ENCODE assay signal across 7 mouse cellular contexts in the genomic region with DNA sequence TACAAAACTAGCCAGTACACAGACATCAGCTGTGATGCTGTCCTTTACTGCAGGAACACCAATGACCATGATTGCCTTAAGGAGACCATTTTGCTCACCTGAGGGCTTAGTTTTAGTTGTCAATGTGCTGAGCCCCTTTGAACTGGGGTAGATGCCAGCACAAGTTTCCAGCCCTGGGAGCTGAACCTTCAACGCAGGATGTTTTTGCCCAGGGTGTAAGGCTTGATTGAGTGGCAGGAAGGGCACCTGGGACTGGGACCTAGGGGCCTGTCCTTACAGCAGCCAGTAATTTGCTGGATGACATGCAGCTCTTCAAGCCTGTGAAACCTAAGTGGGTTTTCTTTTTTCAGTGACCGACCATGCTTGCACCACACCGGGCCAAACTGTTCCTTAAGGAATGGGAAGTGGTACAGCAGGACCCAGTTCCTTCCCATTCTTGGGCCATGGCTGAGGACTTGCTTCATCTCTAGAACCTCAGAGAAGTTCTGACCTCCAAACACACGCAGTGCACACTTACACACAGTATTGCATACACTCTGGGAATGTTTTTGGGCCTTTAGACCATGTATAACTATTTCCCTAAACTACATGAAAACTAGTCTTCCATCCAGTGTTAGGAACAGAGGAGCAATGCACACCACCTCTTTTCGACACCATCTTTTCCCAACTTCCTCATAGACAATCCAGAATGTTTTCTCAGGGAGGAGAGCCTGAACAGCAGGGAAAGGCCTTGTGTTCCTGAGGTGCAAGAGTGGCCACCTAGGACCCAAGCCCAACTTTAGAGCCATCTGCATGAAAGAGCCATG. TPM values are rescaled to one million over a fixed set of nuclear protein-coding genes. Genes with fewer than 3 reads are reported as not detected.
DNase-seq lines count a peak whose midpoint lies in the region; ATAC-seq and TF ChIP-seq lines count a peak whose summit lies in the region.

No protein-coding gene starts in this region.

- TF ChIP-seq CTCF in liver, adult 2 months (IDR thresholded peaks at IDR 0.05; ENCODE audit: low read depth, low read length): no peak

- H3K36me3 ChIP-seq in embryonic facial prominence, embryonic 10.5 days (replicated peaks): peaks cover 54% of the 10 kb centered on the region
- peaks cover 55% of the 10 kb centered on the region for H3K36me3 ChIP-seq in hindbrain, embryonic 10.5 days
- H3K36me3 ChIP-seq in liver, adult 2 months (ENCODE audit: control insufficient read depth, insufficient read depth, low read length): peaks cover 39% of the 10 kb centered on the region
- peaks cover 41% of the 10 kb centered on the region for H3K36me3 ChIP-seq in neural tube, embryonic 12.5 days

- WGBS in embryonic facial prominence, embryonic 10.5 days: 46% methylated on average over 5 of the region's 5 CpGs
- WGBS in hindbrain, embryonic 10.5 days: 45% methylated on average over 5 of the region's 5 CpGs
- WGBS in liver, adult 2 months: 23% methylated on average over 5 of the region's 5 CpGs
- WGBS in neural tube, embryonic 12.5 days: 43% methylated on average over 5 of the region's 5 CpGs

- H3K27me3 ChIP-seq in embryonic facial prominence, embryonic 10.5 days (replicated peaks; ENCODE audit: low read depth, poor library complexity, severe bottlenecking): no peaks in the 10 kb centered on the region
- H3K27me3 ChIP-seq in hindbrain, embryonic 10.5 days (ENCODE audit: insufficient read depth, poor library complexity, severe bottlenecking): no peaks in the 10 kb centered on the region
- H3K27me3 ChIP-seq in liver, adult 2 months (ENCODE audit: control insufficient read depth, insufficient read depth, low read length): no peaks in the 10 kb centered on the region
- H3K27me3 ChIP-seq in neural tube, embryonic 12.5 days (replicated peaks): no peaks in the 10 kb centered on the region

- no peak overlapping the region for H3K9ac ChIP-seq in liver, adult 2 months (ENCODE audit: low read depth, low read length)
- H3K9ac ChIP-seq in neural tube, embryonic 12.5 days: 0 out of 2 replicates have a peak overlapping the region, but pooled peaks have one; percentile 21

- no peaks in the 10 kb centered on the region for H3K79me2 ChIP-seq in liver, adult 2 months (ENCODE audit: control insufficient read depth, insufficient read depth, low read length)

- H3K4me3 ChIP-seq in embryonic facial prominence, embryonic 10.5 days: peak overlapping the region; percentile 69
- no peak overlapping the region; the same call in 1 of the 2 replicates for H3K4me3 ChIP-seq in hindbrain, embryonic 10.5 days
- no peak overlapping the region for H3K4me3 ChIP-seq in liver, adult 2 months (ENCODE audit: insufficient read depth, low read depth, low read length)
- 0 out of 2 replicates have a peak overlapping the region, but pooled peaks have one; percentile 4 for H3K4me3 ChIP-seq in neural tube, embryonic 12.5 days

- H3K27ac ChIP-seq in embryonic facial prominence, embryonic 10.5 days (replicated peaks): no peak overlapping the region
- no peak overlapping the region for H3K27ac ChIP-seq in hindbrain, embryonic 10.5 days
- peak overlapping the region; percentile 31 for H3K27ac ChIP-seq in liver, adult 2 months (replicated peaks; ENCODE audit: insufficient read depth, low read depth, low read length)
- H3K27ac ChIP-seq in neural tube, embryonic 12.5 days: 0 out of 2 replicates have a peak overlapping the region, but pooled peaks have one; percentile 10

- no peak for TF ChIP-seq POLR2A in liver, adult 2 months (IDR thresholded peaks at IDR 0.05; ENCODE audit: extremely low read depth, insufficient read depth, low read length)

- H3K9me3 ChIP-seq in embryonic facial prominence, embryonic 10.5 days: no peaks in the 10 kb centered on the region
- H3K9me3 ChIP-seq in hindbrain, embryonic 10.5 days: no peaks in the 10 kb centered on the region
- no peaks in the 10 kb centered on the region for H3K9me3 ChIP-seq in neural tube, embryonic 12.5 days

- peak; percentile 31; the same call in 1 of the 2 replicates for ATAC-seq in neural tube, embryonic 12.5 days (ENCODE audit: low FRiP score, low read depth)

- DNase-seq in 3T3-L1 (ENCODE audit: low read depth, low spot score): peak; percentile 96
- DNase-seq in CD4-positive helper T cell, adult 2 months (ENCODE audit: low read depth, low spot score): peak; percentile 69
- peak; percentile 43 for DNase-seq in embryonic facial prominence, embryonic 10.5 days (ENCODE audit: low spot score)
- peak; percentile 62 for DNase-seq in hindbrain, embryonic 10.5 days (ENCODE audit: low spot score)
- peak; percentile 59 for DNase-seq in liver, adult 2 months (ENCODE audit: extremely low read depth, low read depth, low spot score)
- DNase-seq in right cerebral cortex, postnatal 4 days: no peak

- H3K4me1 ChIP-seq in embryonic facial prominence, embryonic 10.5 days: peaks cover 36% of the 10 kb centered on the region
- peaks cover 36% of the 10 kb centered on the region for H3K4me1 ChIP-seq in hindbrain, embryonic 10.5 days (replicated peaks)
- peaks cover 9% of the 10 kb centered on the region; the same call in 1 of the 2 replicates for H3K4me1 ChIP-seq in liver, adult 2 months (ENCODE audit: control insufficient read depth, insufficient read depth, low read length)
- H3K4me1 ChIP-seq in neural tube, embryonic 12.5 days: peaks cover 29% of the 10 kb centered on the region

- peak overlapping the region; percentile 97 for H3K4me2 ChIP-seq in neural tube, embryonic 12.5 days (replicated peaks)

RNA-seq across cellular contexts. Expression of a gene that starts 23.8 kb away (rescaled TPM):
- polyA plus RNA-seq in embryonic facial prominence, embryonic 10.5 days (2016; fragmentation: Nextera tagmentation; extraction: Ambion mirVana): 72.0 and 74.9 TPM in 2 replicates
- polyA plus RNA-seq in hindbrain, embryonic 10.5 days (2016; fragmentation: Nextera tagmentation; extraction: Ambion mirVana): 68.2 and 69.5 TPM in 2 replicates
- total RNA-seq in liver, adult 2 months (2014; rRNA removed): 28.9 and 35.9 TPM in 2 replicates
- polyA plus RNA-seq in liver, adult 2 months (2012; rRNA removed): 40.9 and 46.6 TPM in 2 replicates
- 66.1 and 70.4 TPM in 2 replicates for polyA plus RNA-seq in neural tube, embryonic 12.5 days (2016; fragmentation: Nextera tagmentation; extraction: Ambion mirVana)

RNA-seq across cellular contexts. Expression of a gene that starts 54.3 kb away (rescaled TPM):
- 3.4 and 3.5 TPM in 2 replicates for polyA plus RNA-seq in embryonic facial prominence, embryonic 10.5 days (2016; fragmentation: Nextera tagmentation; extraction: Ambion mirVana)
- polyA plus RNA-seq in hindbrain, embryonic 10.5 days (2016; fragmentation: Nextera tagmentation; extraction: Ambion mirVana): 2.7 and 6.9 TPM in 2 replicates
- total RNA-seq in liver, adult 2 months (2014; rRNA removed): 1.2 and 2.1 TPM in 2 replicates
- polyA plus RNA-seq in liver, adult 2 months (2012; rRNA removed): 3.4 and 3.6 TPM in 2 replicates
- 10.6 and 12.6 TPM in 2 replicates for polyA plus RNA-seq in neural tube, embryonic 12.5 days (2016; fragmentation: Nextera tagmentation; extraction: Ambion mirVana)

Comparison
In these comparisons a context has a peak if more than half of its experiments do, and no peak if none do; other contexts are left out.
1. H3K27ac ChIP-seq: peak in liver, adult 2 months (single experiment) and neural tube, embryonic 12.5 days (single experiment); none in embryonic facial prominence, embryonic 10.5 days (single experiment) and hindbrain, embryonic 10.5 days (single experiment).
2. H3K4me3 ChIP-seq: peak in embryonic facial prominence, embryonic 10.5 days (single experiment) and neural tube, embryonic 12.5 days (single experiment); none in hindbrain, embryonic 10.5 days (single experiment) and liver, adult 2 months (single experiment).